Mouse (Mus musculus) liver, embryonic 18 days (tissue): ENCODE data around the gene Cldn14. TPM values are rescaled to one million over a fixed set of nuclear protein-coding genes. Genes with fewer than 3 reads are reported as not detected.

Source experiments
- polyA plus RNA-seq: library from polyadenylated mRNA; depleted of rRNA; stranded (reverse); fragments of >200 nt; gene quantifications from 2 replicates; pipeline ENCODE4 v1.2.3, GENCODE M21; 2012; rRNA removed

The Cldn14 gene
- 8.8 and 10.3 TPM in 2 replicates for polyA plus RNA-seq

GRCm38 (mm10) chr16:94008737-94009136, at the start of gene Cldn14:
Gene Cldn14 (minus strand): TSS chr16:94008837.

GRCm38 (mm10) chr16:93883423-93884085, 125.1 kb downstream of the Cldn14 start, which contains the start of gene Chaf1b:
Gene Chaf1b (plus strand): TSS chr16:93883901.

Other genes with a start within 250 kb of the Cldn14 start
- gene Morc3, start 176.7 kb downstream of the Cldn14 start, polyA plus RNA-seq = 12.7 TPM in 2 replicates
- 9.7 and 12.1 TPM in 2 replicates for gene Chaf1b, start 124.9 kb downstream of the Cldn14 start, polyA plus RNA-seq
- not detected in 2 replicates for gene Sim2, start 76.1 kb upstream of the Cldn14 start, polyA plus RNA-seq